Mouse (Mus musculus): ENCODE results near the gene Alkbh1. TPM values are rescaled to one million over a fixed set of nuclear protein-coding genes. Genes with fewer than 3 reads are reported as not detected.
A peak's percentile ranks its signal among the peaks of the same experiment; 100 is the strongest.

Alkbh1 gene
- polyA plus RNA-seq, 1 experiment from 2014 or later: 63.7 TPM

- Histone ChIP-seq H3K4me3 (ENCODE audit: low read length) (no peak overlapping the region), H3K9me3 (ENCODE audit: control insufficient read depth, low read length) (no peaks in the 10 kb centered on the region), H3K4me2 (replicated peaks; ENCODE audit: low read depth, low read length) (no peak overlapping the region), H3K9ac (ENCODE audit: low read depth, low read length) (no peak overlapping the region), H3K27me3 (ENCODE audit: control insufficient read depth, insufficient read depth, low read length) (no peaks in the 10 kb centered on the region), H3K36me3 (ENCODE audit: control insufficient read depth, insufficient read depth, low read length) (peaks cover 39% of the 10 kb centered on the region), H3K4me1 (ENCODE audit: control insufficient read depth, insufficient read depth, low read length) (no peaks in the 10 kb centered on the region), H3K27ac (ENCODE audit: low read depth, low read length) (no peak overlapping the region)
- ATAC-seq (ENCODE audit: low FRiP score, low TSS enrichment): no peak
- 55% methylated on average over 1 of the region's 1 CpGs for WGBS
Observed at GRCm38 (mm10) chr12:87423700-87424099, 20.1 kb downstream of the Alkbh1 start.

GRCm38 (mm10) chr12:87421708-87422507 is 21.9 kb downstream of the Alkbh1 start:
- WGBS: 77% methylated on average over 5 of the region's 5 CpGs
- Histone ChIP-seq H3K27ac (ENCODE audit: low read depth, low read length) (no peak overlapping the region), H3K9ac (ENCODE audit: low read depth, low read length) (no peak overlapping the region), H3K27me3 (ENCODE audit: control insufficient read depth, insufficient read depth, low read length) (no peaks in the 10 kb centered on the region), H3K4me3 (ENCODE audit: low read length) (no peak overlapping the region), H3K4me2 (replicated peaks; ENCODE audit: low read depth, low read length) (no peak overlapping the region), H3K36me3 (ENCODE audit: control insufficient read depth, insufficient read depth, low read length) (peaks cover 22% of the 10 kb centered on the region), H3K9me3 (ENCODE audit: control insufficient read depth, low read length) (no peaks in the 10 kb centered on the region), H3K4me1 (ENCODE audit: control insufficient read depth, insufficient read depth, low read length) (no peaks in the 10 kb centered on the region)
- ATAC-seq (ENCODE audit: low FRiP score, low TSS enrichment): no peak

GRCm38 (mm10) chr12:87419974-87420485 is 23.8 kb downstream of the Alkbh1 start:
- H3K4me1 ChIP-seq (ENCODE audit: control insufficient read depth, insufficient read depth, low read length): no peaks in the 10 kb centered on the region
- H3K36me3 ChIP-seq (ENCODE audit: control insufficient read depth, insufficient read depth, low read length): peaks cover 12% of the 10 kb centered on the region
- H3K4me2 ChIP-seq (replicated peaks; ENCODE audit: low read depth, low read length): no peak overlapping the region
- no peaks in the 10 kb centered on the region for H3K27me3 ChIP-seq (ENCODE audit: control insufficient read depth, insufficient read depth, low read length)
- no peak overlapping the region for H3K27ac ChIP-seq (ENCODE audit: low read depth, low read length)
- ATAC-seq (ENCODE audit: low FRiP score, low TSS enrichment): no peak
- 66% methylated on average over 12 of the region's 12 CpGs for WGBS
- no peaks in the 10 kb centered on the region for H3K9me3 ChIP-seq (ENCODE audit: control insufficient read depth, low read length)
- no peak overlapping the region for H3K4me3 ChIP-seq (ENCODE audit: low read length)
- H3K9ac ChIP-seq (ENCODE audit: low read depth, low read length): no peak overlapping the region

- no peak overlapping the region for H3K4me2 ChIP-seq (replicated peaks; ENCODE audit: low read depth, low read length)
- no peaks in the 10 kb centered on the region for H3K4me1 ChIP-seq (ENCODE audit: control insufficient read depth, insufficient read depth, low read length)
- H3K9me3 ChIP-seq (ENCODE audit: control insufficient read depth, low read length): no peaks in the 10 kb centered on the region
- no peak overlapping the region for H3K27ac ChIP-seq (ENCODE audit: low read depth, low read length)
- H3K4me3 ChIP-seq (ENCODE audit: low read length): no peak overlapping the region
- H3K9ac ChIP-seq (ENCODE audit: low read depth, low read length): no peak overlapping the region
- 65% methylated on average over 5 of the region's 5 CpGs for WGBS
- peak; percentile 70 for ATAC-seq (ENCODE audit: low FRiP score, low TSS enrichment)
- H3K36me3 ChIP-seq (ENCODE audit: control insufficient read depth, insufficient read depth, low read length): peaks cover 9% of the 10 kb centered on the region; the same call in 1 of the 2 replicates
- H3K27me3 ChIP-seq (ENCODE audit: control insufficient read depth, insufficient read depth, low read length): no peaks in the 10 kb centered on the region
Observed at GRCm38 (mm10) chr12:87418921-87419320, 24.9 kb downstream of the Alkbh1 start.

- Histone ChIP-seq H3K4me1 (ENCODE audit: control insufficient read depth, insufficient read depth, low read length) (no peaks in the 10 kb centered on the region), H3K4me3 (ENCODE audit: low read length) (no peak overlapping the region), H3K36me3 (ENCODE audit: control insufficient read depth, insufficient read depth, low read length) (no peaks in the 10 kb centered on the region), H3K9me3 (ENCODE audit: control insufficient read depth, low read length) (no peaks in the 10 kb centered on the region), H3K27ac (ENCODE audit: low read depth, low read length) (no peak overlapping the region), H3K4me2 (replicated peaks; ENCODE audit: low read depth, low read length) (no peak overlapping the region), H3K27me3 (ENCODE audit: control insufficient read depth, insufficient read depth, low read length) (no peaks in the 10 kb centered on the region), H3K9ac (ENCODE audit: low read depth, low read length) (no peak overlapping the region)
- WGBS: 33% methylated on average over 7 of the region's 7 CpGs
- ATAC-seq (ENCODE audit: low FRiP score, low TSS enrichment): peak; percentile 24; the same call in 1 of the 2 replicates
Observed at GRCm38 (mm10) chr12:87416690-87417089, 27.1 kb downstream of the Alkbh1 start.

GRCm38 (mm10) chr12:87415358-87415757 is 28.5 kb downstream of the Alkbh1 start:
- no peaks in the 10 kb centered on the region for H3K27me3 ChIP-seq (ENCODE audit: control insufficient read depth, insufficient read depth, low read length)
- no peaks in the 10 kb centered on the region for H3K4me1 ChIP-seq (ENCODE audit: control insufficient read depth, insufficient read depth, low read length)
- no peak overlapping the region for H3K4me3 ChIP-seq (ENCODE audit: low read length)
- H3K4me2 ChIP-seq (replicated peaks; ENCODE audit: low read depth, low read length): no peak overlapping the region
- no peak overlapping the region for H3K27ac ChIP-seq (ENCODE audit: low read depth, low read length)
- no peaks in the 10 kb centered on the region for H3K36me3 ChIP-seq (ENCODE audit: control insufficient read depth, insufficient read depth, low read length)
- no peak for ATAC-seq (ENCODE audit: low FRiP score, low TSS enrichment)
- H3K9me3 ChIP-seq (ENCODE audit: control insufficient read depth, low read length): no peaks in the 10 kb centered on the region
- 67% methylated on average over 4 of the region's 4 CpGs for WGBS
- H3K9ac ChIP-seq (ENCODE audit: low read depth, low read length): no peak overlapping the region

GRCm38 (mm10) chr12:87413179-87413790 is 30.5 kb downstream of the Alkbh1 start:
- peak; percentile 65; the same call in 1 of the 2 replicates for ATAC-seq (ENCODE audit: low FRiP score, low TSS enrichment)
- Histone ChIP-seq H3K4me2 (replicated peaks; ENCODE audit: low read depth, low read length) (no peak overlapping the region), H3K27me3 (ENCODE audit: control insufficient read depth, insufficient read depth, low read length) (no peaks in the 10 kb centered on the region), H3K36me3 (ENCODE audit: control insufficient read depth, insufficient read depth, low read length) (no peaks in the 10 kb centered on the region), H3K27ac (ENCODE audit: low read depth, low read length) (no peak overlapping the region), H3K4me1 (ENCODE audit: control insufficient read depth, insufficient read depth, low read length) (no peaks in the 10 kb centered on the region), H3K4me3 (ENCODE audit: low read length) (no peak overlapping the region), H3K9ac (ENCODE audit: low read depth, low read length) (no peak overlapping the region), H3K9me3 (ENCODE audit: control insufficient read depth, low read length) (no peaks in the 10 kb centered on the region)
- 26% methylated on average over 4 of the region's 4 CpGs for WGBS

GRCm38 (mm10) chr12:87410999-87411398 is 32.8 kb downstream of the Alkbh1 start:
- Histone ChIP-seq H3K4me1 (ENCODE audit: control insufficient read depth, insufficient read depth, low read length) (no peaks in the 10 kb centered on the region), H3K9me3 (ENCODE audit: control insufficient read depth, low read length) (no peaks in the 10 kb centered on the region), H3K27me3 (ENCODE audit: control insufficient read depth, insufficient read depth, low read length) (no peaks in the 10 kb centered on the region), H3K27ac (ENCODE audit: low read depth, low read length) (no peak overlapping the region), H3K4me3 (ENCODE audit: low read length) (no peak overlapping the region), H3K9ac (ENCODE audit: low read depth, low read length) (no peak overlapping the region), H3K36me3 (ENCODE audit: control insufficient read depth, insufficient read depth, low read length) (no peaks in the 10 kb centered on the region), H3K4me2 (replicated peaks; ENCODE audit: low read depth, low read length) (no peak overlapping the region)
- WGBS: 52% methylated on average over 7 of the region's 7 CpGs
- no peak for ATAC-seq (ENCODE audit: low FRiP score, low TSS enrichment)

- Histone ChIP-seq H3K9me3 (ENCODE audit: control insufficient read depth, low read length) (no peaks in the 10 kb centered on the region), H3K4me1 (ENCODE audit: control insufficient read depth, insufficient read depth, low read length) (no peaks in the 10 kb centered on the region), H3K4me2 (replicated peaks; ENCODE audit: low read depth, low read length) (no peak overlapping the region), H3K36me3 (ENCODE audit: control insufficient read depth, insufficient read depth, low read length) (no peaks in the 10 kb centered on the region), H3K27me3 (ENCODE audit: control insufficient read depth, insufficient read depth, low read length) (no peaks in the 10 kb centered on the region), H3K9ac (ENCODE audit: low read depth, low read length) (no peak overlapping the region), H3K27ac (ENCODE audit: low read depth, low read length) (no peak overlapping the region), H3K4me3 (ENCODE audit: low read length) (no peak overlapping the region)
- 88% methylated on average over 4 of the region's 4 CpGs for WGBS
- ATAC-seq (ENCODE audit: low FRiP score, low TSS enrichment): no peak
Observed at GRCm38 (mm10) chr12:87409123-87409522, 34.7 kb downstream of the Alkbh1 start.

Data from kidney, embryonic 14.5 days (tissue).